Mouse (Mus musculus) midbrain, embryonic 13.5 days (tissue): ENCODE measurements around the gene Map3k20. TPM values are rescaled to one million over a fixed set of nuclear protein-coding genes. Genes with fewer than 3 reads are reported as not detected.

ENCODE experiments used
- ATAC-seq: fragments of 200-750 bp; cut with Nextera tagmentation; 2 replicates; pipeline ENCODE4 v1.8.0; 2017; ENCODE audit warnings: mild to moderate bottlenecking, moderate TSS enrichment, moderate library complexity
- H3K27ac ChIP-seq: fragments of 300-500 bp; sonication (generic); 2 replicates; pipeline ENCODE4 v1.5.1; 2015; ENCODE audit warnings: inconsistent platforms, mild to moderate bottlenecking, moderate library complexity
- H3K27me3 ChIP-seq: fragments of 300-500 bp; sonication (generic); 2 replicates; pipeline ENCODE4 v1.6.1; 2015; ENCODE audit warnings: mild to moderate bottlenecking, inconsistent platforms
- H3K36me3 ChIP-seq: fragments of 300-500 bp; sonication (generic); 2 replicates; pipeline ENCODE4 v1.6.1; 2015; ENCODE audit warnings: mild to moderate bottlenecking, inconsistent platforms
- H3K4me1 ChIP-seq: fragments of 300-500 bp; sonication (generic); replicated peaks from 2 replicates; pipeline ENCODE4 v1.6.1; 2015; ENCODE audit warnings: inconsistent platforms
- H3K4me2 ChIP-seq: fragments of 300-500 bp; sonication (generic); replicated peaks from 2 replicates; pipeline ENCODE4 v1.6.1; 2015; ENCODE audit warnings: moderate library complexity, mild to moderate bottlenecking, inconsistent platforms
- H3K4me3 ChIP-seq: fragments of 300-500 bp; sonication (generic); replicated peaks from 2 replicates; pipeline ENCODE4 v1.5.1; 2015; ENCODE audit warnings: mild to moderate bottlenecking, inconsistent platforms
- H3K9ac ChIP-seq: fragments of 300-500 bp; sonication (generic); replicated peaks from 2 replicates; pipeline ENCODE4 v1.6.1; 2015; ENCODE audit warnings: mild to moderate bottlenecking, inconsistent platforms
- H3K9me3 ChIP-seq: fragments of 300-500 bp; sonication (generic); 2 replicates; pipeline ENCODE4 v1.6.1; 2016; ENCODE audit warnings: mild to moderate bottlenecking, inconsistent platforms
- WGBS: fragments of 180-500 bp; shearing (Covaris S2); methylation state at CpG from one replicate; pipeline ENCODE4 v1.1.7; 2015; 5-methylcytosine and 5-hydroxymethylcytosine counted together
- polyA plus RNA-seq: library from polyadenylated mRNA; unstranded; fragments of >200 nt; fragmentation: Nextera tagmentation; extraction: Ambion mirVana; gene quantifications from 2 replicates; pipeline ENCODE4 v1.2.1, GENCODE M21; 2015

Gene Map3k20
- polyA plus RNA-seq, 1 experiment from 2014 or later = 5.5 TPM

- 42% methylated on average over 3 of the region's 3 CpGs for WGBS
These were observed 43.0 kb downstream of the Map3k20 start for GRCm38 (mm10) chr2:72328435-72328834.

GRCm38 (mm10) chr2:72330955-72331481 is 45.6 kb downstream of the Map3k20 start:
- Histone ChIP-seq H3K9ac (no peak overlapping the region), H3K9me3 (no peaks in the 10 kb centered on the region), H3K27me3 (no peaks in the 10 kb centered on the region), H3K4me2 (no peak overlapping the region), H3K4me3 (no peak overlapping the region), H3K36me3 (no peaks in the 10 kb centered on the region), H3K4me1 (peaks cover 7% of the 10 kb centered on the region), H3K27ac (no peak overlapping the region)
- ATAC-seq = no peak
- WGBS = 86% methylated on average over 12 of the region's 12 CpGs

More at GRCm38 (mm10) chr2:72328435-72328834, 43.0 kb downstream of the Map3k20 start:
- Histone ChIP-seq H3K9ac (no peak overlapping the region), H3K4me2 (no peak overlapping the region), H3K36me3 (no peaks in the 10 kb centered on the region), H3K27me3 (no peaks in the 10 kb centered on the region), H3K27ac (no peak overlapping the region), H3K4me1 (peaks cover 20% of the 10 kb centered on the region), H3K9me3 (no peaks in the 10 kb centered on the region), H3K4me3 (no peak overlapping the region)
- no peak for ATAC-seq

GRCm38 (mm10) chr2:72332067-72332466 is 46.6 kb downstream of the Map3k20 start:
- Histone ChIP-seq H3K9ac (no peak overlapping the region), H3K27ac (no peak overlapping the region), H3K27me3 (no peaks in the 10 kb centered on the region), H3K36me3 (no peaks in the 10 kb centered on the region), H3K4me3 (no peak overlapping the region), H3K4me1 (no peaks in the 10 kb centered on the region), H3K4me2 (no peak overlapping the region), H3K9me3 (no peaks in the 10 kb centered on the region)
- ATAC-seq = no peak
- 70% methylated on average over 4 of the region's 4 CpGs for WGBS

- Histone ChIP-seq H3K9me3 (no peaks in the 10 kb centered on the region), H3K4me2 (no peak overlapping the region), H3K27me3 (no peaks in the 10 kb centered on the region), H3K4me3 (no peak overlapping the region), H3K36me3 (no peaks in the 10 kb centered on the region), H3K4me1 (no peaks in the 10 kb centered on the region), H3K27ac (no peak overlapping the region), H3K9ac (no peak overlapping the region)
- ATAC-seq = no peak
- WGBS = 86% methylated on average over 3 of the region's 3 CpGs
These were observed 47.8 kb downstream of the Map3k20 start for GRCm38 (mm10) chr2:72333210-72333609.

- Histone ChIP-seq H3K4me2 (no peak overlapping the region), H3K27me3 (no peaks in the 10 kb centered on the region), H3K36me3 (no peaks in the 10 kb centered on the region), H3K9ac (no peak overlapping the region), H3K4me3 (no peak overlapping the region), H3K4me1 (no peaks in the 10 kb centered on the region), H3K27ac (no peak overlapping the region), H3K9me3 (no peaks in the 10 kb centered on the region)
- WGBS = 93% methylated on average over 3 of the region's 3 CpGs
- ATAC-seq = no peak
These were observed 51.4 kb downstream of the Map3k20 start for GRCm38 (mm10) chr2:72336840-72337239.

GRCm38 (mm10) chr2:72345281-72345680 is 59.8 kb downstream of the Map3k20 start:
- Histone ChIP-seq H3K27me3 (no peaks in the 10 kb centered on the region), H3K36me3 (no peaks in the 10 kb centered on the region), H3K4me1 (no peaks in the 10 kb centered on the region), H3K4me3 (no peak overlapping the region), H3K9ac (no peak overlapping the region), H3K27ac (no peak overlapping the region), H3K9me3 (no peaks in the 10 kb centered on the region), H3K4me2 (no peak overlapping the region)
- ATAC-seq = no peak
- 87% methylated on average over 3 of the region's 3 CpGs for WGBS

GRCm38 (mm10) chr2:72351329-72351728 is 65.9 kb downstream of the Map3k20 start:
- 88% methylated on average over 5 of the region's 5 CpGs for WGBS
- Histone ChIP-seq H3K36me3 (no peaks in the 10 kb centered on the region), H3K4me1 (no peaks in the 10 kb centered on the region), H3K9me3 (no peaks in the 10 kb centered on the region), H3K9ac (no peak overlapping the region), H3K4me2 (no peak overlapping the region), H3K27ac (no peak overlapping the region), H3K27me3 (no peaks in the 10 kb centered on the region), H3K4me3 (no peak overlapping the region)
- no peak for ATAC-seq

GRCm38 (mm10) chr2:72351776-72352175 is 66.3 kb downstream of the Map3k20 start:
- Histone ChIP-seq H3K4me3 (no peak overlapping the region), H3K27ac (no peak overlapping the region), H3K9ac (no peak overlapping the region), H3K4me1 (no peaks in the 10 kb centered on the region), H3K27me3 (no peaks in the 10 kb centered on the region), H3K36me3 (no peaks in the 10 kb centered on the region), H3K4me2 (no peak overlapping the region), H3K9me3 (no peaks in the 10 kb centered on the region)
- no peak for ATAC-seq
- WGBS = 94% methylated on average over 8 of the region's 8 CpGs

- no peak overlapping the region for H3K4me2 ChIP-seq
These were observed 67.3 kb downstream of the Map3k20 start for GRCm38 (mm10) chr2:72352756-72353155.

GRCm38 (mm10) chr2:72356471-72356870 is 71.0 kb downstream of the Map3k20 start:
- Histone ChIP-seq H3K4me1 (peaks cover 9% of the 10 kb centered on the region), H3K9ac (no peak overlapping the region), H3K4me3 (no peak overlapping the region), H3K27me3 (no peaks in the 10 kb centered on the region), H3K9me3 (no peaks in the 10 kb centered on the region), H3K27ac (no peak overlapping the region), H3K36me3 (no peaks in the 10 kb centered on the region), H3K4me2 (no peak overlapping the region)
- ATAC-seq = no peak
- WGBS = 78% methylated on average over 10 of the region's 10 CpGs

More at GRCm38 (mm10) chr2:72352756-72353155, 67.3 kb downstream of the Map3k20 start:
- Histone ChIP-seq H3K9ac (no peak overlapping the region), H3K9me3 (no peaks in the 10 kb centered on the region), H3K4me1 (no peaks in the 10 kb centered on the region), H3K4me3 (no peak overlapping the region), H3K27me3 (no peaks in the 10 kb centered on the region), H3K36me3 (no peaks in the 10 kb centered on the region), H3K27ac (no peak overlapping the region)
- ATAC-seq = no peak

- no peaks in the 10 kb centered on the region for H3K36me3 ChIP-seq
- H3K4me1 ChIP-seq = peaks cover 9% of the 10 kb centered on the region
- WGBS = 24% methylated on average over 3 of the region's 3 CpGs
- H3K27me3 ChIP-seq = no peaks in the 10 kb centered on the region
- no peak for ATAC-seq
- H3K27ac ChIP-seq = no peak overlapping the region
- H3K4me3 ChIP-seq = no peak overlapping the region
- no peak overlapping the region for H3K9ac ChIP-seq
- H3K4me2 ChIP-seq = no peak overlapping the region
- H3K9me3 ChIP-seq = no peaks in the 10 kb centered on the region
These were observed 76.1 kb downstream of the Map3k20 start for GRCm38 (mm10) chr2:72361572-72361971.

GRCm38 (mm10) chr2:72363449-72363848 is 78.0 kb downstream of the Map3k20 start:
- Histone ChIP-seq H3K27ac (no peak overlapping the region), H3K27me3 (no peaks in the 10 kb centered on the region), H3K4me1 (peaks cover 9% of the 10 kb centered on the region), H3K4me3 (no peak overlapping the region), H3K4me2 (no peak overlapping the region), H3K9ac (no peak overlapping the region), H3K9me3 (no peaks in the 10 kb centered on the region), H3K36me3 (no peaks in the 10 kb centered on the region)
- WGBS = 90% methylated on average over 1 of the region's 1 CpGs
- no peak for ATAC-seq

- no peak overlapping the region for H3K27ac ChIP-seq
- H3K9ac ChIP-seq = no peak overlapping the region
- no peak for ATAC-seq
- no peaks in the 10 kb centered on the region for H3K27me3 ChIP-seq
- no peaks in the 10 kb centered on the region for H3K9me3 ChIP-seq
- 81% methylated on average over 7 of the region's 7 CpGs for WGBS
- no peak overlapping the region for H3K4me2 ChIP-seq
- no peaks in the 10 kb centered on the region for H3K4me1 ChIP-seq
- H3K36me3 ChIP-seq = no peaks in the 10 kb centered on the region
- no peak overlapping the region for H3K4me3 ChIP-seq
These were observed 80.5 kb downstream of the Map3k20 start for GRCm38 (mm10) chr2:72365930-72366329.
